7 mouse cellular contexts compared by ENCODE assay signal in the genomic region with DNA sequence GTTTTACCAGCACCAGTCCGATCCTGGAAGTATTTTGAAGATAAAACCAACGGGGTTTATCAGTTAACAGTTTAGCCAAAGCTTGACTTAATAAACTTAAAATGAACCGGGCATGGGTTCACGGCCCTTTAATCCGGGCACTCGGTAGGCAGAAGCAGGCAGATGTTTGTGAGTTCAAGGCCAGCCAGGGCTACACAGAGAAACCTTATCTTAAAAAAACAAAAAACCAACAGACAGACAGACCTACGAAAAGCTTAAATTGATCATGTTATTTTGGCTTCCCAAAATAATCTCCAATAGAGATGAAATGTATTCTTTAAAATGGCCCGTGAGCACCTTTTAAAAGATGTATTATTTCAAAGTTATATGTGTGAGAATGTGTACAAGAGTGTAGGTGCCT. TPM values are rescaled to one million over a fixed set of nuclear protein-coding genes. Genes with fewer than 3 reads are reported as not detected.
DNase-seq lines count a peak whose midpoint lies in the region; ATAC-seq lines count a peak whose summit lies in the region.

No protein-coding gene starts in this region.

- peaks cover 11% of the 10 kb centered on the region for H3K4me1 ChIP-seq in lung, embryonic 16.5 days (replicated peaks; ENCODE audit: control insufficient read depth, insufficient read depth, low read length)
- peaks cover 5% of the 10 kb centered on the region; the same call in 1 of the 2 replicates for H3K4me1 ChIP-seq in forebrain, embryonic 11.5 days (replicated peaks; ENCODE audit: control insufficient read depth, insufficient read depth, low read length)
- H3K4me1 ChIP-seq in limb, embryonic 13.5 days: peaks cover 16% of the 10 kb centered on the region
- H3K4me1 ChIP-seq in stomach, embryonic 14.5 days (ENCODE audit: control insufficient read depth, insufficient read depth, low read length): peaks cover 4% of the 10 kb centered on the region; the same call in 1 of the 2 replicates

- H3K9ac ChIP-seq in lung, embryonic 16.5 days (ENCODE audit: low read length): peak overlapping the region; percentile 92
- H3K9ac ChIP-seq in forebrain, embryonic 11.5 days (ENCODE audit: low read length): peak overlapping the region; percentile 82
- peak overlapping the region; percentile 77 for H3K9ac ChIP-seq in limb, embryonic 13.5 days
- H3K9ac ChIP-seq in stomach, embryonic 14.5 days (replicated peaks; ENCODE audit: low read depth, low read length): peak overlapping the region; percentile 65

- H3K4me3 ChIP-seq in lung, embryonic 16.5 days (ENCODE audit: low read length): peak overlapping the region; percentile 88
- peak overlapping the region; percentile 93 for H3K4me3 ChIP-seq in forebrain, embryonic 11.5 days (ENCODE audit: low read depth, low read length)
- peak overlapping the region; percentile 87 for H3K4me3 ChIP-seq in limb, embryonic 13.5 days
- H3K4me3 ChIP-seq in stomach, embryonic 14.5 days (ENCODE audit: low read depth, low read length): peak overlapping the region; percentile 76

- H3K27ac ChIP-seq in lung, embryonic 16.5 days (ENCODE audit: low read length): no peak overlapping the region
- H3K27ac ChIP-seq in forebrain, embryonic 11.5 days (ENCODE audit: low read depth, low read length): no peak overlapping the region
- no peak overlapping the region for H3K27ac ChIP-seq in limb, embryonic 13.5 days
- no peak overlapping the region for H3K27ac ChIP-seq in stomach, embryonic 14.5 days (ENCODE audit: low read length)

- peak overlapping the region; percentile 93 for H3K4me2 ChIP-seq in lung, embryonic 16.5 days (ENCODE audit: low read depth, low read length)
- H3K4me2 ChIP-seq in forebrain, embryonic 11.5 days (ENCODE audit: low read depth, low read length, severe bottlenecking): peak overlapping the region; percentile 84
- peak overlapping the region; percentile 89 for H3K4me2 ChIP-seq in limb, embryonic 13.5 days (replicated peaks)
- peak overlapping the region; percentile 43 for H3K4me2 ChIP-seq in stomach, embryonic 14.5 days (replicated peaks; ENCODE audit: low read depth, low read length)

- no peaks in the 10 kb centered on the region for H3K9me3 ChIP-seq in lung, embryonic 16.5 days (ENCODE audit: control insufficient read depth, low read length)
- H3K9me3 ChIP-seq in forebrain, embryonic 11.5 days (ENCODE audit: control insufficient read depth, low read length): no peaks in the 10 kb centered on the region
- H3K9me3 ChIP-seq in limb, embryonic 13.5 days: no peaks in the 10 kb centered on the region
- H3K9me3 ChIP-seq in stomach, embryonic 14.5 days (ENCODE audit: control insufficient read depth, low read depth, low read length): no peaks in the 10 kb centered on the region

- ATAC-seq in lung, embryonic 16.5 days (ENCODE audit: low read depth): no peak
- ATAC-seq in forebrain, embryonic 11.5 days (replicated peaks; ENCODE audit: low FRiP score): no peak
- ATAC-seq in limb, embryonic 13.5 days (ENCODE audit: low FRiP score, low read depth): no peak
- ATAC-seq in stomach, embryonic 14.5 days (ENCODE audit: insufficient number of reproducible peaks, insufficient read depth, low FRiP score, low read depth): no peak

- 22% methylated on average over 8 of the region's 8 CpGs for WGBS in lung, embryonic 16.5 days
- 45% methylated on average over 8 of the region's 8 CpGs for WGBS in forebrain, embryonic 11.5 days
- WGBS in limb, embryonic 13.5 days: 41% methylated on average over 8 of the region's 8 CpGs
- 31% methylated on average over 8 of the region's 8 CpGs for WGBS in stomach, embryonic 14.5 days

- H3K36me3 ChIP-seq in lung, embryonic 16.5 days (ENCODE audit: control insufficient read depth, insufficient read depth, low read length): peaks cover 11% of the 10 kb centered on the region; the same call in 1 of the 2 replicates
- peaks cover 3% of the 10 kb centered on the region; the same call in 1 of the 2 replicates for H3K36me3 ChIP-seq in forebrain, embryonic 11.5 days (ENCODE audit: control insufficient read depth, insufficient read depth, low read length)
- peaks cover 38% of the 10 kb centered on the region for H3K36me3 ChIP-seq in limb, embryonic 13.5 days
- H3K36me3 ChIP-seq in stomach, embryonic 14.5 days (ENCODE audit: control insufficient read depth, insufficient read depth, low read length): peaks cover 15% of the 10 kb centered on the region

- no peaks in the 10 kb centered on the region; the same call in none of the 2 replicates for H3K27me3 ChIP-seq in lung, embryonic 16.5 days (ENCODE audit: control insufficient read depth, insufficient read depth, low read depth, low read length)
- no peaks in the 10 kb centered on the region for H3K27me3 ChIP-seq in forebrain, embryonic 11.5 days (ENCODE audit: control insufficient read depth, insufficient read depth, low read length)
- H3K27me3 ChIP-seq in limb, embryonic 13.5 days: peaks cover 21% of the 10 kb centered on the region
- H3K27me3 ChIP-seq in stomach, embryonic 14.5 days (ENCODE audit: control insufficient read depth, insufficient read depth, low read length): no peaks in the 10 kb centered on the region

- no peak for DNase-seq in lung, postnatal 36 days
- no peak for DNase-seq in forebrain, embryonic 11.5 days (ENCODE audit: low spot score)
- DNase-seq in ovary, postnatal 36 days (ENCODE audit: low spot score): no peak
- no peak for DNase-seq in layer of hippocampus, postnatal 10 days (ENCODE audit: low spot score in 2 of 2)

RNA-seq across cellular contexts. Expression of a gene that starts 1.0 kb away (rescaled TPM):
- 4.9 and 7.2 TPM in 2 replicates for polyA plus RNA-seq in lung, embryonic 16.5 days (2015; fragmentation: Nextera tagmentation; extraction: Ambion mirVana)
- 20.6 and 20.7 TPM in 2 replicates for polyA plus RNA-seq in forebrain, embryonic 11.5 days (2014; fragmentation: Nextera tagmentation; extraction: Ambion mirVana)
- 12.4 and 14.1 TPM in 2 replicates for polyA plus RNA-seq in limb, embryonic 13.5 days (2015; fragmentation: Nextera tagmentation; extraction: Ambion mirVana)
- polyA plus RNA-seq in stomach, embryonic 14.5 days (2014; fragmentation: Nextera tagmentation; extraction: Ambion mirVana): 10.5 and 14.8 TPM in 2 replicates
- 10 to 100 TPM; 10.3 to 11.9 TPM for total RNA-seq in layer of hippocampus, postnatal 10 days (2021)

RNA-seq across cellular contexts. Expression of a gene that starts 15.1 kb away (rescaled TPM):
- not detected in 2 replicates for polyA plus RNA-seq in lung, embryonic 16.5 days (2015; fragmentation: Nextera tagmentation; extraction: Ambion mirVana)
- 1.9 and 2.5 TPM in 2 replicates for polyA plus RNA-seq in forebrain, embryonic 11.5 days (2014; fragmentation: Nextera tagmentation; extraction: Ambion mirVana)
- not detected in 2 replicates for polyA plus RNA-seq in limb, embryonic 13.5 days (2015; fragmentation: Nextera tagmentation; extraction: Ambion mirVana)
- polyA plus RNA-seq in stomach, embryonic 14.5 days (2014; fragmentation: Nextera tagmentation; extraction: Ambion mirVana): not detected in 2 replicates
- total RNA-seq in layer of hippocampus, postnatal 10 days (2021): 10 to 100 TPM; 60.0 to 68.6 TPM

RNA-seq across cellular contexts. Expression of a gene that starts 39.5 kb away (rescaled TPM):
- 22.5 and 24.4 TPM in 2 replicates for polyA plus RNA-seq in lung, embryonic 16.5 days (2015; fragmentation: Nextera tagmentation; extraction: Ambion mirVana)
- polyA plus RNA-seq in forebrain, embryonic 11.5 days (2014; fragmentation: Nextera tagmentation; extraction: Ambion mirVana): 2.8 TPM in 2 replicates
- 3.5 and 4.0 TPM in 2 replicates for polyA plus RNA-seq in limb, embryonic 13.5 days (2015; fragmentation: Nextera tagmentation; extraction: Ambion mirVana)
- polyA plus RNA-seq in stomach, embryonic 14.5 days (2014; fragmentation: Nextera tagmentation; extraction: Ambion mirVana): 4.9 and 6.0 TPM in 2 replicates
- total RNA-seq in layer of hippocampus, postnatal 10 days (2021): 10 to 100 TPM; 63.1 to 68.0 TPM

Comparison
In these comparisons a context has a peak if more than half of its experiments do, and no peak if none do; other contexts are left out.
1. H3K4me2 ChIP-seq: peak in every context shown above with its lines; median percentile 93 in lung, embryonic 16.5 days; 89 in limb, embryonic 13.5 days; 84 in forebrain, embryonic 11.5 days; 43 in stomach, embryonic 14.5 days.